16 mouse cellular contexts compared by ENCODE assay signal in genomic region chr2:180941869-180942268, GRCm38 (mm10). TPM values are rescaled to one million over a fixed set of nuclear protein-coding genes. Genes with fewer than 3 reads are reported as not detected.
DNase-seq lines count a peak whose midpoint lies in the region; ATAC-seq and TF ChIP-seq lines count a peak whose summit lies in the region.
"Had no signal": no experiment of that assay in that cellular context is flagged by ENCODE, and none has a peak within 500 bp of the region (broad histone marks: within the 10 kb centered on the region; RNA-seq: fewer than 3 reads in every experiment).

No protein-coding gene starts in this region.

- H3K4me1 ChIP-seq in heart, embryonic 14.5 days (ENCODE audit: control insufficient read depth in 2 of 2, insufficient read depth in 2 of 2, low read length in 2 of 2), result peaks cover 6 to 10% of the 10 kb centered on the region in 2 experiments; a peak in 3 of 4 replicates
- no peaks in the 10 kb centered on the region for H3K4me1 ChIP-seq in forebrain, postnatal 0 days (ENCODE audit: insufficient read depth)
- H3K4me1 ChIP-seq: embryonic facial prominence, embryonic 15.5 days; liver, embryonic 15.5 days had no signal

- ATAC-seq in heart, embryonic 14.5 days (ENCODE audit: insufficient number of reproducible peaks, insufficient read depth, low FRiP score, low read depth), result peak; percentile 74; the same call in 1 of the 2 replicates
- 0 out of 2 replicates have a peak, but pooled peaks have one; percentile 20 for ATAC-seq in forebrain, postnatal 0 days
- ATAC-seq in megakaryocyte, adult 5-6 weeks (ENCODE audit: poor library complexity, severe bottlenecking), result no peak

- no peak for TF ChIP-seq CTCF in forebrain, postnatal 0 days (IDR thresholded peaks at IDR 0.05; ENCODE audit: low read depth)

- no peaks in the 10 kb centered on the region for H3K9me3 ChIP-seq in heart, embryonic 14.5 days (ENCODE audit: control insufficient read depth, low read length)
- no peaks in the 10 kb centered on the region for H3K9me3 ChIP-seq in forebrain, postnatal 0 days (ENCODE audit: low read length)
- H3K9me3 ChIP-seq: embryonic facial prominence, embryonic 15.5 days; liver, embryonic 15.5 days had no signal

- peaks cover 3% of the 10 kb centered on the region; the same call in 1 of the 2 replicates for H3K36me3 ChIP-seq in heart, embryonic 14.5 days (ENCODE audit: control insufficient read depth, insufficient read depth, low read length)
- 0 out of 2 replicates have a peak, but pooled peaks cover 4% of the 10 kb centered on the region for H3K36me3 ChIP-seq in forebrain, postnatal 0 days (ENCODE audit: insufficient read depth)
- H3K36me3 ChIP-seq: embryonic facial prominence, embryonic 15.5 days; liver, embryonic 15.5 days had no signal

- intact Hi-C loops in left cerebral cortex, postnatal 14 days (cut with DNase I), result no loop called here

- no peak for DNase-seq in heart, adult 18-20 months
- DNase-seq in left cerebral cortex, postnatal 14 days (ENCODE audit: low spot score in 2 of 2), result peak; percentile 54 to 57
- DNase-seq in left cerebral cortex, adult 9 months (ENCODE audit: low spot score in 2 of 2), result no peak
- DNase-seq in 3T3-L1 (ENCODE audit: low read depth, low spot score), result peak; percentile 73
- DNase-seq in forebrain, postnatal 0 days, result peak; percentile 27
- DNase-seq in spleen, postnatal 10 days (ENCODE audit: low spot score in 2 of 2), result no peak
- DNase-seq: cerebellum, postnatal 36 days; kidney, adult 18-20 months; retina, postnatal 1 day had no signal

- H3K4me3 ChIP-seq in heart, embryonic 14.5 days (ENCODE audit: control insufficient read depth in 1 of 2, insufficient read depth in 1 of 2, low read depth in 1 of 2, low read length in 2 of 2), result no peak overlapping the region
- no peak overlapping the region for H3K4me3 ChIP-seq in forebrain, postnatal 0 days (ENCODE audit: low read depth, low read length)
- H3K4me3 ChIP-seq: embryonic facial prominence, embryonic 15.5 days; liver, embryonic 15.5 days; megakaryocyte, embryonic 14.5 days had no signal

- peak overlapping the region; percentile 38 to 66; a peak in 3 of 4 replicates for H3K27ac ChIP-seq in heart, embryonic 14.5 days (replicated peaks in 1 of 2; ENCODE audit: control insufficient read depth in 1 of 2, insufficient read depth in 1 of 2, low read depth in 2 of 2, low read length in 2 of 2)
- no peak overlapping the region for H3K27ac ChIP-seq in forebrain, postnatal 0 days (ENCODE audit: low read depth, low read length)
- H3K27ac ChIP-seq: embryonic facial prominence, embryonic 15.5 days; liver, embryonic 15.5 days had no signal

- H3K4me2 ChIP-seq in heart, embryonic 14.5 days (ENCODE audit: low read length), result no peak overlapping the region
- H3K4me2 ChIP-seq in forebrain, postnatal 0 days (ENCODE audit: low read depth), result no peak overlapping the region
- H3K4me2 ChIP-seq: embryonic facial prominence, embryonic 15.5 days; liver, embryonic 15.5 days had no signal

- H3K9ac ChIP-seq in heart, embryonic 14.5 days (ENCODE audit: low read length), result no peak overlapping the region; the same call in 1 of the 2 replicates
- H3K9ac ChIP-seq in forebrain, postnatal 0 days, result no peak overlapping the region
- H3K9ac ChIP-seq: embryonic facial prominence, embryonic 15.5 days; liver, embryonic 15.5 days had no signal

- no peaks in the 10 kb centered on the region; the same call in 1 of the 2 replicates for H3K27me3 ChIP-seq in heart, embryonic 14.5 days (ENCODE audit: control insufficient read depth, insufficient read depth, low read length)
- H3K27me3 ChIP-seq in forebrain, postnatal 0 days (ENCODE audit: insufficient read depth, low read length), result no peaks in the 10 kb centered on the region
- H3K27me3 ChIP-seq: embryonic facial prominence, embryonic 15.5 days; liver, embryonic 15.5 days had no signal

RNA-seq across cellular contexts. Expression of gene Nkain4, which starts 12.6 kb away (rescaled TPM):
- polyA plus RNA-seq in heart, embryonic 14.5 days (2014; fragmentation: Nextera tagmentation; extraction: Ambion mirVana), result 47.5 and 57.4 TPM in 2 replicates
- total RNA-seq in heart, adult 18-20 months (2021), result 1 to 10 TPM; 5.4 to 9.0 TPM
- 10 to 100 TPM; 35.7 to 45.1 TPM for total RNA-seq in left cerebral cortex, postnatal 14 days (2021)
- 35.9 and 43.7 TPM in 2 replicates for total RNA-seq in forebrain, postnatal 0 days (2014; rRNA removed)
- 80.9 and 87.5 TPM in 2 replicates for polyA plus RNA-seq in forebrain, postnatal 0 days (2015; fragmentation: Nextera tagmentation; extraction: Ambion mirVana)
- total RNA-seq in megakaryocyte, adult 5-6 weeks (2015), result not detected in 2 replicates
- total RNA-seq in megakaryocyte, adult 5-6 weeks (2017), result not detected in 2 replicates
- total RNA-seq: granulocyte monocyte progenitor cell, adult 5-6 weeks had no signal

RNA-seq across cellular contexts. Expression of gene Birc7, which starts 13.0 kb away (rescaled TPM):
- polyA plus RNA-seq in heart, embryonic 14.5 days (2014; fragmentation: Nextera tagmentation; extraction: Ambion mirVana), result 0.39 TPM in 1 of 2 replicates, not detected in the other
- total RNA-seq in heart, adult 18-20 months (2021), result not detected
- total RNA-seq in left cerebral cortex, postnatal 14 days (2021), result not detected
- total RNA-seq in forebrain, postnatal 0 days (2014; rRNA removed), result 0.38 TPM in 1 of 2 replicates, not detected in the other
- polyA plus RNA-seq in forebrain, postnatal 0 days (2015; fragmentation: Nextera tagmentation; extraction: Ambion mirVana), result 0.13 and 0.24 TPM in 2 replicates
- total RNA-seq in megakaryocyte, adult 5-6 weeks (2015), result not detected in 2 replicates
- not detected in 2 replicates for total RNA-seq in megakaryocyte, adult 5-6 weeks (2017)
- total RNA-seq: granulocyte monocyte progenitor cell, adult 5-6 weeks had no signal
- polyA plus RNA-seq: embryonic facial prominence, embryonic 15.5 days; liver, embryonic 15.5 days; urinary bladder, adult 2 months had no signal

RNA-seq across cellular contexts. Expression of gene Ythdf1, which starts 21.1 kb away (rescaled TPM):
- 42.6 and 45.7 TPM in 2 replicates for polyA plus RNA-seq in heart, embryonic 14.5 days (2014; fragmentation: Nextera tagmentation; extraction: Ambion mirVana)
- 10 to 100 TPM; 33.2 to 33.3 TPM for total RNA-seq in heart, adult 18-20 months (2021)
- total RNA-seq in left cerebral cortex, postnatal 14 days (2021), result 10 to 100 TPM; 63.1 to 68.4 TPM
- total RNA-seq in forebrain, postnatal 0 days (2014; rRNA removed), result 26.0 and 31.2 TPM in 2 replicates
- 49.9 and 51.7 TPM in 2 replicates for polyA plus RNA-seq in forebrain, postnatal 0 days (2015; fragmentation: Nextera tagmentation; extraction: Ambion mirVana)
- total RNA-seq in megakaryocyte, adult 5-6 weeks (2015), result 54.2 and 55.4 TPM in 2 replicates
- total RNA-seq in megakaryocyte, adult 5-6 weeks (2017), result 24.1 and 26.0 TPM in 2 replicates

RNA-seq across cellular contexts. Expression of gene Arfgap1, which starts 25.2 kb away (rescaled TPM):
- polyA plus RNA-seq in heart, embryonic 14.5 days (2014; fragmentation: Nextera tagmentation; extraction: Ambion mirVana), result 53.7 and 59.0 TPM in 2 replicates
- total RNA-seq in heart, adult 18-20 months (2021), result 10 to 100 TPM; 27.3 to 30.2 TPM
- 100 to 1,000 TPM; 136 to 137 TPM for total RNA-seq in left cerebral cortex, postnatal 14 days (2021)
- total RNA-seq in forebrain, postnatal 0 days (2014; rRNA removed), result 111 and 124 TPM in 2 replicates
- polyA plus RNA-seq in forebrain, postnatal 0 days (2015; fragmentation: Nextera tagmentation; extraction: Ambion mirVana), result 93.4 and 110 TPM in 2 replicates
- total RNA-seq in megakaryocyte, adult 5-6 weeks (2015), result 16.5 and 18.7 TPM in 2 replicates
- total RNA-seq in megakaryocyte, adult 5-6 weeks (2017), result 34.8 and 35.0 TPM in 2 replicates

RNA-seq across cellular contexts. Expression of gene Col20a1, which starts 44.5 kb away (rescaled TPM):
- 0.12 and 0.36 TPM in 2 replicates for polyA plus RNA-seq in heart, embryonic 14.5 days (2014; fragmentation: Nextera tagmentation; extraction: Ambion mirVana)
- under 1 TPM; 0.37 to 0.46 TPM for total RNA-seq in heart, adult 18-20 months (2021)
- total RNA-seq in left cerebral cortex, postnatal 14 days (2021), result 1 to 10 TPM; 1.6 to 2.4 TPM
- total RNA-seq in forebrain, postnatal 0 days (2014; rRNA removed), result 0.23 and 0.29 TPM in 2 replicates
- polyA plus RNA-seq in forebrain, postnatal 0 days (2015; fragmentation: Nextera tagmentation; extraction: Ambion mirVana), result 0.09 and 0.17 TPM in 2 replicates
- 0.11 and 0.23 TPM in 2 replicates for total RNA-seq in megakaryocyte, adult 5-6 weeks (2015)
- 0.18 and 0.28 TPM in 2 replicates for total RNA-seq in megakaryocyte, adult 5-6 weeks (2017)

Comparison
In these comparisons a context has a peak if more than half of its experiments do, and no peak if none do; other contexts are left out.
1. DNase-seq: peak in left cerebral cortex, postnatal 14 days (2 of 2), 3T3-L1 (single experiment) and forebrain, postnatal 0 days (single experiment); none in heart, adult 18-20 months (0 of 2), left cerebral cortex, adult 9 months (0 of 2) and spleen, postnatal 10 days (0 of 2).
2. RNA of gene Nkain4, which starts 12.6 kb away (total RNA-seq): 35.7 to 45.1 TPM in left cerebral cortex, postnatal 14 days, 35.9 to 43.7 TPM in forebrain, postnatal 0 days and 5.4 to 9.0 TPM in heart, adult 18-20 months; not detected in megakaryocyte, adult 5-6 weeks; every median in the first group is over 4 times any median in the second.